Mouse (Mus musculus): Measurements from ENCODE around the gene Cd84.

Gene Cd84

DNA sequence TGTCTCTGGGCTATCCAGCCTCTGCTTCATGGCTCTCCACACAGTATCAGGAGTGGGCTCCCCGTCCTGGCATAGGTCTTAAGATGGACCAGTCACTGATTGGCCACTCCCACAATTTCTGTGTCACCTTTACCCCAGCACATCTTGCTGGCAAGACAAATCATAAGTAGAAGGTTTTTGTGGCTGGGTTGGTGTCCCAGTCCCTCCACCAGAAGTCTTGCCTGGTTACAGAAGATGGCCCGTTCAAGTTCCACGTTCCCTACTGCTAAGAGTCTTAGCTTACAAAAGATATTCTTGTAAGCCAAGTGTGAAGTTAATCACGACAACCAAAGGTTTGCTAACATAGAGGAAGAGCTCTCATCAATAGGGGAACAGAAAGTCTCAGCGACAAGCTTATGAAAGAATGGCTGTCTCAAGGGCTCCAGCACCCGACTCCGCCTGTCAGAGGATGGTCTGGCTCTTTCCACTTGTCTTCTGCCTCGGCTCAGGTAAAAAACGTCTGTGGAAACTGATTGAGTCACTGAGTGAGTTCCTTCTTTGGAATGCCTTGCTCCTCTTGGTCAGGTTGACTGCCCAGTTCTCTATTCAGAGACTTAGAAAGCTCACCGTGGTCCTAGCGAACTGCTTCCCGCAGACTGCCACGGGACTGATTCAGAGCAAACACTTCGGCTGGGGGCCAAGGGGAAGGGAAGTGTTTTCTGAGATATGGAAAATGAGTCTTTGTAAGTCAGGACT is 78.0 kb downstream of the Cd84 start, which contains the start of gene Slamf6:
Gene Slamf6, plus strand, starts transcription at position 211 of the 735 bp plus-strand sequence.
- DNase-seq (ENCODE audit: low spot score in 2 of 2): peak; percentile 33 to 45

DNA sequence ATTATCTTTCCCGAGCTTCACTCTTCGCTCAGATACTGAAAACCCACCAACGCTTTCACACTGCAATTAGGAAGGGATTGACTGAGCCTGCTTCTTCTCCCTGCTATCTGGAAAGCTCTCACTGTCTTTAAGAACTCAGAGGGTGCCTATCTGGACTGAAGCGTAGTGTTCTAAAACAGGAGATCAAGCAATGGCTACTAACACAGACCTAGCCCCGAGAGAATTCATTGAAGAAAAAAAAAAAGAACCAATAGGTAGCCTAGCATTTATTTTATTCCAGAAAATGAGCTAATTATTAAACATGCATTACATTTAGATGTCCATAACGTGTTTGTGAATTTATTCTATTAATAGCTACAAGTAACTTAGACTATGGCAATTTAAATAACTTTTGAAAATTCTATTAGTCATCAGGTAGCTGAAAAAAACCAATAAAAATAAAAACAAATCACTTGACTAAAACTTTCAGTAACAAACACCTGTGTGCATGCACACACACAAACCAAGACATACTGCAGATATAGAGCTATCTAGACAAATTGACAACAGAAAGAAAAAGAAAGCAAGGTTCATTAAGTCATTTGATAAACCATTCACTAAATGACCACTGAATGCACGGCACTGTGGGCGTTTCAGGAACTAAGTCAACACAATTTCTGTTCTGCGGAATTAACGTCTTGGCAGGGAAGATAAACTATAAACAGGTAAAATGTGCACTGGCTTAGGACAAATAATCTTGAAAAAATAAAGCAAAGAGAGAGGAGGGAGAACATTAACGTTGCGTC is 78.8 kb downstream of the Cd84 start:
- DNase-seq (ENCODE audit: low spot score in 2 of 2): no peak

DNA sequence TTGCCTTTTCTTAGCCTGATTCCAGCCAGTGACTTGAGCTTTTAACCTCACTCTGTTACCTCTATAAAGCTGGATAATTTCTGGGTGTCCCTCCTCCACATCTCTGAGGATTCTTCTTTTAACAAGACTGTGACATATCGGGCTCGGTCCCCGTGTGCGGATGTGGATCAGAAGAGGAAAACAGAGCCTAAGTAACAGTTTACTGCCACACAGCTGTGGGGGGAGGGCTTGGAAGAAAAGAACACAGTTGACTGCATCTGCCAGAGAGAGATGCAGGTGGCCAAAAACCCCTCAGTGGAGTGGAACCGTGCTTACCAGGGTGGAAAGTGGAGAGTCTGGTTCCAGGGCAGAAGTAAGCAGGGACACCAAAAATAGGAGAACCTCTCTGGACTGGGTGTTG is 79.7 kb downstream of the Cd84 start:
- DNase-seq (ENCODE audit: low spot score in 2 of 2): peak in 1 of 2 experiments; percentile 49

DNA sequence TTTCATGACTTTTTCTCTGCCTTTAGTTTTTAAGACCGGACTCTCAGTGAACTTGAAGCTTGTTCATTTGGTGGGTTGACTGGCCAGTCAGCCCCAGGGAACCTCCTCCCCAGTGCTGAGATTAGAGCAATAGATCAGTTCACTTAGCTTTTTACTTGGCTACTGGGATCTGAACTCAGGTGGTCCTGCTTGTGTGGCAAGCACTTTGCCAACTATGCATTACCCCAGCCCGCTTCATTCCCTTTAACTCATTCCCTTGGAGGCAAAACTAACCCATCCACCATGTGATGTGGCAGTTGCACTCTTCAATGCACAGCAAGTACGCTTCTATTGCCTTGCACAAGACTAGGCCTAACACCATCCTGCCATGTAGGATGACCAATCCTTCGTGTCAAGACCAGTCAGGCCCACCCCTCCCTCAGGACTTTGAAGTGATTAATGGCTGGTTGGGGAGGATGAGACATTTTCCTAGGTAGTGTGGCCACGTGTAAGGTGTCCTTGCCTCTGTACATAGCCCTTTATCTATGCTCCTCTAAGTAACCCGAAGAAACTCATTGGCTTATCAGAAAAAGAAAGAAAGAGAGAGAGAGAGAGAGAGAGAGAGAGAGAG is 80.5 kb downstream of the Cd84 start:
- DNase-seq (ENCODE audit: low spot score in 2 of 2): no peak

DNA sequence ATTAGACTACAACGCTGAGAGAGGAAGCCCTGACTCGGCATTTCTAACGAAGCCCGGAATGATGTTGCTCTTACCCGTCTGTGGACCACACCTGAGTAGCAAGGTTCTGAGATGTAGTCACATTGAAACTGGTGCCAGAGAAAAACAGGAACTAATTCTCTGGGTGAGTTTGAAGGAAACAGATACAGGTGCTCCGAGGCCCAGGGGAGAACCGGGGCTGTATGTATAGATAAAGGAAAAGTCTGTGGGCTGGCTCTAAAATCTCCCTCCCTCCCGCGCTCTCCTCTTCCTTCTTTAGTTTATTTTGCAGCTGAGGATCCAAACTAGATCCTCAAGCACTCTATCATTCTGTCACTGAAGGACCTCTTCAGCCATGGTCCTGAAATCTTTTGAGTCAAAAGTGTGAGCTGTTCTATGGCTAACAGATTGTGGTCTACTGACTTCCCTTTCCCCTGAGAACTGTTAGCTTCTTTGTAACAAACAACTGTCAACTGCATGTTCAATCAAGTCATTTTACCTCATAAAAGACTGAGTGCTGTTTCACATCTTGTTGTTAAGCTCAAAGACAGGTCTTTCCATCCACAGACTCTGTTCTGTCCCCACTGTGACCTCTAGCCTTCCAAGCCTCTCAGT is 81.6 kb downstream of the Cd84 start:
- DNase-seq (ENCODE audit: low spot score in 2 of 2): peak in 1 of 2 experiments; percentile 40

DNA sequence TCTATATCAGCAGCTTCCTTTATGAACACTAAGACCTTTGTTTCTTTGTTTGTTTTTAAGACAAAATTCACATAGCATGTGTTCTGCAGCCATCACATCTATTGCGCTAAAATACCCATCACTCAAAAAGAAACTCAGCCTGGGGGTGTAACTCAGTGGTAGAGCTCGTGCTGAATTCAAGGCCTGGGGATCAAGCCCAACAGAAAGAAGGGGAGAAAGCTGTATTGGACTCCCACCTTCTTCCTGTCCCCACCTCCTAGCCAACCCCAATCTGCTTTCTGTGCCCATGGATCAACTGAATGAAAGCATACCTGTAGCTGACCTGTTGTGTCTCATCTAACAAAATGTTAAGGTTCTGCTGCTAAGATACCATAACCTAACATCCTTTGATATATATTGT is 82.1 kb downstream of the Cd84 start:
- no peak for DNase-seq (ENCODE audit: low spot score in 2 of 2)

DNA sequence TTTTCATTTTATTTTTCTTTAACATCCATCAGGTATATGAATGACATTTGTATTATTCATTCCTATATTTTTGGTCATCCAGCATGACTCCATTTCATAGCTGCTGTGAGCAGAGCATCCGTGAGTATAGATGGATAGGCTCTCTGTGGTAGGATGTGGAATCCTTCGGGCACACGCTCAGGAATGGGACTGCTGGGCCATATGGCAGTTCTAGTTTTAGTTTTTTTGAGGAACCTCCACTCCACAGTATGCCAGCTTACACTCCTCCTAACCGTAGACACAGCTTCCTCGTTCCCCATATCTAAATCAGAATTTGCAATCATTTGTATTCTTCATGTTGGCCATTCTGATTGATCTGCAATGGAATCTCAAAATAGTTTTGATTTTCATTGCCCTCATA is 83.3 kb downstream of the Cd84 start:
- DNase-seq (ENCODE audit: low spot score in 2 of 2): no peak

DNA sequence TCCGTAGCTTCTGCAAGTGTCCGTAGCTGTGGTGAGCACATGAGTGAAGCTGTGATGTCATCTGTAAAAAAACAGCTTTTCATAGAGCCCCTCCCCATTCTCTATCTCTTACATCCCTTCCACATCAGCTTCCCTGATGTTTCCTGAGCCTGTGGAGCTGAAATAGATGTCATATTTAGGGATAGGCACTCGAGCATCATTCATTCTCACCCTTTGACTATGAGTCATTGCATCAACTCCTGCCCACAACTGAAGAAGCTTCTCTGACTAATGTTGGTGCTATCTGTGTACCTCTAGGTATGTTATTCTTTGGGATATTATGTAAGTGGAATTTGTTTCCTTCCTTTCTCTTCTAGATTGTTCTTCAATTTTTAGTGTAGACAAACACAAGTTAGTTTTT is 85.4 kb downstream of the Cd84 start:
- no peak for DNase-seq (ENCODE audit: low spot score in 2 of 2)

DNA sequence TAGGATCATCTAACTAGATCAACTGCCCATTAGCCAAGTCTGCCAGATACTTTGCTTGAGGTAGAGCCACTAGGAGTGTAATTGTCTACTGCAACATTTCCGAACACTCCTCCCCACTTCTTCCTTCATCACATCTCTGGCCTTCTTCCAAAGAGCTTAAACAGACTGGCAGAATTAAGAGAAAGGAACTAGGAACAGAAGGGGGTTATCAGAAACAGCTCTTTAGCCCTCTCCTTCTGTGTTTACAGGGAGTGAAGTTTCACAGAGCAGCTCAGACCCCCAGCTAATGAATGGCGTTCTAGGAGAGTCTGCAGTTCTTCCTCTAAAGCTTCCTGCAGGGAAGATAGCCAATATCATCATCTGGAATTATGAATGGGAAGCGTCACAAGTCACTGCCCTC is 94.4 kb downstream of the Cd84 start:
- DNase-seq (ENCODE audit: low spot score in 2 of 2): no peak

DNA sequence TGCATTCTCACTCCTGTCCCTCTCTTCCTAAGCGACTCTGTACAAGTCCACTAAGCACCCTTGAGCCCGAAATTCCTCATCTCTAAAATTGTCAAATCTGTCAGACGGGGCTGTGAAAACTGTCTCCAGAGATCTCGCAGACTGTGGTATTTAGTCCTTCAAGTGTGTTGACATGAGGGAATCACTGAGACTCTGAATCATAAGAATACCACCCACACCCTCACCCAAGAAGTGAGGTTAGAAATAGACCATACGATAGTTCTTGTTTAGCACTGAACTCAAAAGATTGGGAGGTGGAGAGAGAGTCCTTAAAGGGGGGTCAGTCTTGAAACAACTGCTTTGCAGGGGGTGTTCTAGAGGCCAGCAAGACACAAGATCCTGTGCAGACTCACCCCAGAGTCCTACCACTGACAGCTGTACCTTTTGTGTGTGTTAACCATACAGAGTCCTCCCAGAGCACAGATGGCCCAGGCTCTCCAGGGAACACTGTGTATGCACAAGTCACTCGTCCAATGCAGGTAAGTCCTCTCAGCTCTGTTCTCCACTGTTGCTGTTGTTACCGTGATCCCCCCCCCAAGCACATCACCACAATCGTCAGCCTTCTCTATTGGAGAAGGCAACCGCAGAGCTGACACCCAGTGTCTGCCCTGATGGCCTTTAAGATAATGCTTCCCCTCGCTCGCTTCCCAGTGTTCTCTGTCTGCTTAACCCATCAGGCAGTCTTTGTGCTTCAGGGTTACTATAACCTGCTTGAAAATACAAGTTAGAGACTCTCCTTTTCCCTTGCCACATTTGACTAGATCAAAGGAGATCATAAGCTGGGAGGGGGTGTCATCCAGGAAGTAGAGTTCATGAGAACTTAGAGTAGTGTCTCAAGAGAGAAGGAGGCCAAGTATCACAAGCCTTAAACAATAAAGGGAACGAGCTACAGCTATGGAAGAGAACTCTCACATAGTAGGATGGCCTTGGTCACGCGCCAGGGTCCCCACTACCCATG is 99.8 kb downstream of the Cd84 start:
- no peak for DNase-seq (ENCODE audit: low spot score in 2 of 2)
